Mouse (Mus musculus): ENCODE data around the gene Gucd1.
"Not testable (repeated sequence)": the region's sequence is repeated elsewhere in the genome, so short reads cannot be mapped to it uniquely, and the experiment has no call there.

Gene Gucd1

GRCm38 (mm10) chr10:75436604-75437217 lies 81.1 kb downstream of the Gucd1 start:
- peak; percentile 86 for DNase-seq (ENCODE audit: low read depth, low spot score)

GRCm38 (mm10) chr10:75430633-75431032 lies 87.1 kb downstream of the Gucd1 start:
- DNase-seq (ENCODE audit: low read depth, low spot score): no peak

GRCm38 (mm10) chr10:75430147-75430537 lies 87.6 kb downstream of the Gucd1 start:
- DNase-seq (ENCODE audit: low read depth, low spot score): no peak

- no peak for DNase-seq (ENCODE audit: low read depth, low spot score)
Measured at GRCm38 (mm10) chr10:75429522-75430146, 88.1 kb downstream of the Gucd1 start.

GRCm38 (mm10) chr10:75429004-75429380 lies 88.8 kb downstream of the Gucd1 start:
- no peak for DNase-seq (ENCODE audit: low read depth, low spot score)

GRCm38 (mm10) chr10:75428049-75429003 lies 89.4 kb downstream of the Gucd1 start:
- no peak for DNase-seq (ENCODE audit: low read depth, low spot score)

GRCm38 (mm10) chr10:75424498-75424901 lies 93.3 kb downstream of the Gucd1 start:
- DNase-seq (ENCODE audit: low read depth, low spot score): no peak

- DNase-seq (ENCODE audit: low read depth, low spot score): no peak
Measured at GRCm38 (mm10) chr10:75418747-75419146, 99.0 kb downstream of the Gucd1 start.

- no peak for DNase-seq (ENCODE audit: low read depth, low spot score)
Measured at GRCm38 (mm10) chr10:75417363-75418042, 100.3 kb downstream of the Gucd1 start.

GRCm38 (mm10) chr10:75414925-75415324 lies 102.8 kb downstream of the Gucd1 start:
- DNase-seq (ENCODE audit: low read depth, low spot score): no peak

GRCm38 (mm10) chr10:75412114-75413103 lies 105.4 kb downstream of the Gucd1 start:
- no peak for DNase-seq (ENCODE audit: low read depth, low spot score)

- not testable (repeated sequence) for DNase-seq (ENCODE audit: low read depth, low spot score)
Measured at GRCm38 (mm10) chr10:75411343-75412113, 106.2 kb downstream of the Gucd1 start.

GRCm38 (mm10) chr10:75407741-75408140 lies 110.0 kb downstream of the Gucd1 start:
- DNase-seq (ENCODE audit: low read depth, low spot score): no peak

GRCm38 (mm10) chr10:75406755-75407154 lies 111.0 kb downstream of the Gucd1 start:
- DNase-seq (ENCODE audit: low read depth, low spot score): no peak

- DNase-seq (ENCODE audit: low read depth, low spot score): no peak
Measured at GRCm38 (mm10) chr10:75405916-75406315, 111.9 kb downstream of the Gucd1 start.

GRCm38 (mm10) chr10:75400958-75401357 lies 116.8 kb downstream of the Gucd1 start, which contains the start of gene Upb1:
Gene Upb1, plus strand, starts transcription at chr10:75401115.
- DNase-seq (ENCODE audit: low read depth, low spot score): no peak

- DNase-seq (ENCODE audit: low read depth, low spot score): peak; percentile 41
Measured at GRCm38 (mm10) chr10:75396966-75397365, 120.8 kb downstream of the Gucd1 start.

- DNase-seq (ENCODE audit: low read depth, low spot score): no peak
Measured at GRCm38 (mm10) chr10:75394796-75395195, 123.0 kb downstream of the Gucd1 start.

GRCm38 (mm10) chr10:75390832-75391231 lies 126.9 kb downstream of the Gucd1 start:
- DNase-seq (ENCODE audit: low read depth, low spot score): no peak

GRCm38 (mm10) chr10:75390156-75390555 lies 127.6 kb downstream of the Gucd1 start:
- DNase-seq (ENCODE audit: low read depth, low spot score): no peak
